Mouse (Mus musculus) kidney, postnatal 25 days (tissue): Measurements from ENCODE around the gene Ctdspl2.
"Not testable (repeated sequence)": the region's sequence is repeated elsewhere in the genome, so short reads cannot be mapped to it uniquely, and the experiment has no call there.

ENCODE experiments used
- DNase-seq, 2 experiments: peaks; one replicate each; pipeline ENCODE4 v3.0.0; 2021; ENCODE audit warnings: mixed read lengths in 2 of 2

Ctdspl2 gene

DNA sequence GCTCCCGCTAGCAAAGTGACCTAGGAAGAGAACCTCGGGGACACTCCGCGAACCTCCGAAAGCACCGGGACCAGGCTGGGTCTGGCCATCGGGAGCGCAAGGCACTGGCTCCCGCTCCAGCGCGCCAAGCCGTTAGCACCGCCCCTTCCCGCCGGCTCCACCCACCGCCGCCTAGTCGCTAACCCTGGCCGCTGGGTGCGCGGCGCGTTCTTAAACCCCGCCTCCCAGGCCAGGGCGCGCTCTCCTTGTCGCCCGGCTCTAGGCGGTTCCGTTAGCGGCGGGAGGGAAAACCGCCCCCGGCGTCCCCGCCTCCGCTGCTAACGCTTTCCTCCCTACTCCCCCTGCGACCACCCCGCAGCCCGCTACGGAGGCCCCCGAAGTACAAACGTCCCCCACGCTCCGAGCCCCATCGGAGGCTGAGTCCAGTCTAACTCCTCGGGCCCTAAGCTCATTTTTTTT, at the start of gene Ctdspl2, which contains the start of gene Mageb3:
Gene Ctdspl2 (plus strand): TSS at position 237 of the 459 bp plus-strand sequence.
Gene Mageb3 (minus strand): TSS at position 328 of the 459 bp plus-strand sequence.
- DNase-seq = peak; percentile 97 to 98

- DNase-seq = peak in 1 of 2 experiments; percentile 7
These were observed 45.8 kb upstream of the Ctdspl2 start for GRCm38 (mm10) chr2:121909975-121910374.

DNA sequence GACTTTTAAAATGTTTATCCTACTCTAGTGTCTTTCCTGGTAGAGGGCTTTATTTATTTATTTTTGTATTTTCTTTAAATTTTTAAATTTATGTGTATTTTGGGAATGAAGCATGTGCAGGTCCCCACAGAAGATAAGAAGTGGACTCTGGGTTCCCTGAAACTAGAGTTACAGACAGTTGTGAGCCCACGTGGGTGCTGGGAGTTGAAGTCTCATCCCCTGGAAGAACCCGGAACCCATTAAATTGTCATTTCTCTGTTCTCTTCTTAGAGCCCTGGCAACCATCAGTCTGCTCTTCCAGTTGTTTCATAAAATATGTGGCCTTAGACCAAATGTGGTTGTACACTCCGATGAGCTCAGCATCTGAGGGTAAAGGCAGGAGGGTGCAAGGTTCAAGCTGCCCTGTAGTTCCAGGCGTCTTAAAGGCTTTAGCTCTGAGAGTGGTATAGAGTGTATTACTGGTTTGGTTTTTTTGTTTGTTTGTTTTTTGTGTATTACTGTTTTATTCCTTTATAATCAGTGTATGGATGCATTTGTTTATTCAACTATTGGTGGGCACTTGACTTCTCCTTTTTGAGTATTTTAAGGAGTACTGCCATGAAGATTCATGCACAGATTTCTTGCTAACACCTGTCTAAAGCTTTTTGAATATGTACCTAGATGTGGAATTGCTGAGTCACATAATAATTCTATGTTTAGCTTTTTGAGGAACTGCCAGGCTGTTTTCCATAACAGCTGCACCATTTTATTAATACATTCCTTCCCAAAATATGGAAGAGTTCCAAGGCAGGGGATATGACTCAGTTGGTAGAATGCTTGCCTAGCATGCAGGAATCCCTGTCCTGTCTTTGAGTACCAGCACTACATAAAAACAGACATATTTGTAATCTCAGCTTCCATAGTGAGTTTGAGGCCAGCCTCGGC, 39.5 kb upstream of the Ctdspl2 start:
- DNase-seq = peak in 1 of 2 experiments; percentile 36

GRCm38 (mm10) chr2:121937624-121938023, 18.2 kb upstream of the Ctdspl2 start:
- not testable (repeated sequence) for DNase-seq

DNA sequence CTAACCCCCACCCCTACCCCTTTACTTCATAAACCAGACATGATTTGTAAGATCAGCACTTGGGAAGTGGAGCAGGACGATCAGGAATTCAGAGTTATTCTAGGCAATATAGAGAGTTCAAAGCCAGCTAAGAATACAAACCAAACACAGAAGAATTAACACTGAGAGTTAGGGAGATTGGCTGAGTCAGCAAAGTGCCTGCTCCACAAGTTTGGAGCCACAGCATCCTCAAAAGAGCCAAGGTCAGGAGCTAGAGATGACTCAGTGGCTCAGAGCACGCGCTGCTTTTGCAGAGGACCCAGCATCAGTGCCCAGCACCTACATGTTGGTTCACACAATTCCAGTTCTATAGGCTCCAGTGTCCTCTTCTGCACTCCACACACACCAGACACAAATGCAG, 12.4 kb upstream of the Ctdspl2 start:
- no peak for DNase-seq

DNA sequence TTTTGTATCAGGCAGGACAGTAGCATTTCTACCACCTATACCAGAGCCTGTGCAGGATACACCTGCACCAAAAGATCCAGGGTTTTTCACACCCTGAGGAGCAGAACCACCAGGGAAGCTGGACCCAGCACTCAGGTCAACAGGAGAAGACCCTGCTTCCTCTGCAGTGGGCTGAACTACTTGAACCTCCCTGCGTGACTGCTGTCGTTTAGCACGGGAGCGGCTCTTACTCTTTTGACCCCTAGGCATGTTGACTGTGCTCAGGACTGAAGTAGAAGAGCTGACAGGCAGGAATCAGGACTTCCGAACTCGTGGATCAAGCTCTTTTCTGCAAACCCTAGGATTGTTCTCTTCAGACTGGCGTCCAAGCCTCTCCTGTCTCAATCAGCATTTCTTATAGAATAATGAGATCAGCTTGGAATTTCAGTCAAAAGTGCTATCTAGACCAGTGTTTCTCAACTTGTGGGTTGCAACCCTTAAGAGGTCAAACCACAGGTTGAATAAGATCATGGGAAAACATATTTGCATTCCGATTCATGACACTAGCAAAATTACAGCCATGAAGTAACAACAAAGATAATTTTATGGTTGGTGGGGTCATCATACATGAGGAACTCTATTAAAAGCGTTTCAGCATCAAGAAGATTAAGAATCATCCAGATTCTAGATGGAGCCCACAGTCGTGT, 687 bp upstream of the Ctdspl2 start:
- DNase-seq = no peak

DNA sequence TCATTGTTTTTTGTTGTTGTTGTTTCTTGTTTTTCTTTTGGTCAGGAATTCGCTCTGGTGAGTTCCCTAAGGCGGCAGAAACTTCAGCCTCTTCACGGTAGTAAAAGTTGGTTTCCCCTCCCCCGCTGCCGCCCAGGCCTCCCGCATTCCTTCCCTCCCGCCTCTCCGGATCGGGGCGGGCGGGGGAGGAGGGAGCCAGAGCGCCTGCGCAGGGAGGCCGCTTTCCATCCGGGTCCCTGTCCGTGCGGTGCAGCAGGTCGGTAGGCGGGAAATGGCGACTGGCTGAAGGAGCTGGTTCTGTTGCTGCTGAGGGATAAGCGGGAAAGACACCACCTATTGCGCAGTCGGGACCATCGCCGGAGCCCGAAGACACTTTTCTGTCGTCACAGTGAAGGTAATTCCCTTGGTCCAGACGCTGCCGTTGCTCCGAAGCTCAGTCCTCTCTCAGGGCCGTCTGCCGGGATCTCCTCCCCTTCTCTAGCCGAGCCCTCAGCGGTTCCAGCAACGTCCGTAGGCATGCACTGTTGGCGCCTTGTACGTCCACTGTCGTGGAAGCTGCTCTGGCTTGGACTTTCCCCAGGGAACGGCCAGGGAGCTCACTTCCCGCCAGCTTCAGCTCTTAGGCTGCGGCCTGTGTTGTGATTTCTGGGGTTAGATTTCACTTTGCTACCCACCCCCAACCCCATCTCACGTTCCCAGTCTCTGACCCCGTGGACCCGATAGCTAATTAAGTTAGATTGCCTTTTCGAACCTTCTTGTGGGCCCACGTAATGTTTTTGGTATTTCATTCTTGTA, 620 bp downstream of the Ctdspl2 start:
- peak; percentile 94 to 97 for DNase-seq

DNA sequence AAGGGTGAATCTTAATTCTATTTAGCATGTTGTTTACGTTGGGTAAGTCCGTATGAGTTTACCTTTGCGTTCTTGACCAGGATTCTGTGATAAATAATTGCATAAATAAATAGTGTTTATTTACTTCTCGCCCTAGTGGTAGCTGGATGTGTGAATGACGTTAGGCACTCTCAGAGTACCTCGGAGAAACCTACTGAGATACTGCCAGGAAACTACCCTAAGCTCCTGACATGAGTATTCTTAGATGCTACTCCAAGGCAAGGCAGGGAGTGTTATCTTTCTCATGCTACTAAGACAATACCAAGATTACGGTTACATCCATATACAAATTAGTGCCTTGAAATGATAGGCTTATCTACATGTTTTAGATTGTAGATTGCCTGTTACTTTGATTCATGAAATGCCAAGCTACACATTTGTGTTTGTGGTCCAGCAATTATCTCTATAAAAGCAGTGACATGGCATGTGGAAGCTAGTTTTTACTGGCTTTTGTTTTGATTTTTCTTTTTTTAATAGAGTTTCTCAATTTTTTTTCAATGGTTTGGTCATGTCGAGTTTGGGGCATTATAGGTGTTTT, 1.5 kb downstream of the Ctdspl2 start:
- no peak for DNase-seq

- no peak for DNase-seq
These were observed 39.9 kb downstream of the Ctdspl2 start for GRCm38 (mm10) chr2:121995738-121996137.

- DNase-seq = no peak
These were observed 53.0 kb downstream of the Ctdspl2 start for GRCm38 (mm10) chr2:122008832-122009231.

GRCm38 (mm10) chr2:122011441-122011840, 55.6 kb downstream of the Ctdspl2 start:
- DNase-seq = no peak

GRCm38 (mm10) chr2:122018705-122019104, 62.9 kb downstream of the Ctdspl2 start:
- DNase-seq = no peak

DNA sequence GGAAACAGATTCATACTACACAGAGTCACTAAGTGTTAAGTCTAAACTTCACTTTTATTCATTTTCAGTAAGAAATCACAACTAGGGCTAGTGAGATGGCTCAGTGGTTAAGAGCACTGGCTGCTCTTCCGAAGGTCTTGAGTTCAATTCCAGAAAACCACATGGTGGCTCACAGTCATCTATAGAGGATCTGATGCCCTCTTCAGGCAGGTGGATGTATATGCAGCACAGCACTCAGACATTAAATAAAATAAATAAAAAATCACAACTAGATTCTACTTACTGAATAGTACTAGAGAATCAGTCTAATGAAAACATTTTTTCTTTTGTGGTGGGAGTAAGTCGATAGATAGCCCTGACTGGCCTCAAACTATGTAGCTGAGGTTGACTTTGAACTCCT, 66.5 kb downstream of the Ctdspl2 start:
- no peak for DNase-seq

DNA sequence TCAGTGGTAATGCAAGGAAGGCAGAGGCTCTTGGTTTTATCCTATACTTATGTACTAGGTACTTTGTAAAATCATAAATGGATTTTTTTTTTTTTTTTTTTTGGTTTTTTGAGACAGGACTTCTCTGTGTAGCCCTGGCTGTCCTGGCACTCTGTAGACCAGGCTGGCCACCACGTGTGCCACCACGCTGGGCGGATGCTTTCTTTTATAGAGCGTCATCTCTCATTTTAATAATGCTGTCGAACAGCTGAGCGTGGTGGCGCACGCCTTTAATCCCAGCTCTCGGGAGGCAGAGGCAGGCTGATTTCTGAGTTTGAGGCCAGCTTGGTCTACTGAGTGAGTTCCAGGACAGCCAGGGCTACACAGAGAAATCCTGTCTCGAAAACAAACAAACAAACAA, 71.3 kb downstream of the Ctdspl2 start:
- DNase-seq = peak in 1 of 2 experiments; percentile 37

GRCm38 (mm10) chr2:122027862-122028755, 72.3 kb downstream of the Ctdspl2 start, which contains the start of gene Eif3j1:
TSS of gene Eif3j1 (plus strand) at chr2:122028546.
- peak; percentile 90 to 95 for DNase-seq

DNA sequence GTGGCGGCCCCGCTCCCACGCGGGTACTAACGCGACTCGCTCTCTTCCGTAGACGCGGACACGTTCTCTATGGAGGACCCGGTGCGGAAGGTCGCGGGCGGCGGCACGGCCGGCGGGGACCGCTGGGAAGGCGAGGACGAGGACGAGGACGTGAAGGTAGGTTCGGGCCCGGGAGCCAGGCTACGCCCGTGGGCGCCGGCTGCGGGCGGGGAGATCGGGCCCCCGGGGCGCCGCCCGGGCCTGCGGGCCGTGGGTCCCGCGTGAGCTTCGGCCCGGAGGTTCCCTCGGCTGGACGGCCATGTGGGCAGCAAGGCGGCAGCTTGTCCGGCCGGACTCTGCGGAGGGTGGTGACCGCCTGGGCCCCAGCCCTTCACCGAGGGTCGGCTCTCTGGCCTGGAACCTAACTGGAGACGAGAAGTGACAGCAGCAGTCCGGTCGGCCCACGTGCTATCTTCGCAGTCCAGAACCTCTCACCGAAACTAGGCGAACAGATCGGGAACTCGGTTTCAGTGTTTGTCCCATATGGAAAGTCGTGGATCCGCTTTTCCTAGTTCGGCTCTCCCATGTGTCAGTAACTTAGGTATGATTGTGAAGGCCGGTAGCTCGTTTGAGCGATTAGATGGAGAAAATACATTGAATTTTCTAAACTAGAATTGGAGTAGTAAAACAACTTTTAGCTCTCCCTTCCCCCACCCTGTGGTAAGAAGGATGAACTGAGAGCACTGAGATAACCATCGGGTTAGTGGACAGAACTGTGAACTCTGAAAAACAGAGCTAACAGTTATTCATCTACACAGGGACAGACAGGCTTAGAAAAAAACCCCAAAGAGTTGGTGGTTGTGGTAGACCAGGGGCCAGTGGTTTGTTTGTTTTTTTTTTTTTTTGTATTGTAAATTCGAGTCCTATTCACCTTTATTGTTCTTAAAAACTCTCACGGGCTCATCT, 73.2 kb downstream of the Ctdspl2 start:
- DNase-seq = peak; percentile 34 to 73

DNA sequence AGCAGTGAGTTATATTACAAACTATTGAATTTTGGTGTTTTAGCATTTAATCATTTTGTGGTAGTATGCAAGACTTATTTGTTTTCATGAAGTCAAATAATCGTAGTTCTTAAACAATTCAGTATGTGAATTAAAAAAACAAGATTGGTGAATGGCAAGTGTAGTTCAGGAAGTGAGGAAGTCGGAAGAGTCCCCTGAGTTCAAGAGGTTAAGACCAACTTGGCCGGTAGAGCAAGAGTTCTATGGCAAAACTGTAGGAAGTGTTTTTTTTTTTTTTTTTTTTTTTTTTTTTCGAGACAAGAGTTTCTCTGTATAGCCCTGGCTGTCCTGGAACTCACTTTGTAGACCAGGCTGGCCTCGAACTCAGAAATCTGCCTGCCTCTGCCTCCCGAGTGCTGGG, 76.2 kb downstream of the Ctdspl2 start:
- no peak for DNase-seq

GRCm38 (mm10) chr2:122036064-122036463, 80.3 kb downstream of the Ctdspl2 start:
- no peak for DNase-seq

GRCm38 (mm10) chr2:122043926-122044325, 88.1 kb downstream of the Ctdspl2 start:
- no peak for DNase-seq
